Mouse (Mus musculus): ENCODE data around the gene Git2. TPM values are rescaled to one million over a fixed set of nuclear protein-coding genes. Genes with fewer than 3 reads are reported as not detected.

Gene Git2
- total RNA-seq, 2 experiments from 2014 or later: 38.8 to 49.5 TPM

GRCm38 (mm10) chr5:114761980-114762379 is 13.3 kb downstream of the Git2 start:
- DNase-seq: peak; percentile 25

- DNase-seq: no peak
Observed at GRCm38 (mm10) chr5:114759536-114760090, 15.7 kb downstream of the Git2 start.

GRCm38 (mm10) chr5:114753384-114753783 is 21.9 kb downstream of the Git2 start:
- no peak for DNase-seq

- no peak for DNase-seq
Observed at GRCm38 (mm10) chr5:114752397-114752796, 22.9 kb downstream of the Git2 start.

- DNase-seq: no peak
Observed at GRCm38 (mm10) chr5:114750325-114750724, 25.0 kb downstream of the Git2 start.

GRCm38 (mm10) chr5:114747521-114747920 is 27.8 kb downstream of the Git2 start:
- no peak for DNase-seq

- no peak for DNase-seq
Observed at GRCm38 (mm10) chr5:114746886-114747285, 28.4 kb downstream of the Git2 start.

GRCm38 (mm10) chr5:114745581-114745980 is 29.7 kb downstream of the Git2 start:
- peak; percentile 50 for DNase-seq

GRCm38 (mm10) chr5:114743697-114744090 is 31.6 kb downstream of the Git2 start:
- DNase-seq: no peak

- DNase-seq: peak; percentile 82
Observed at GRCm38 (mm10) chr5:114742998-114743696, 32.2 kb downstream of the Git2 start.

- DNase-seq: no peak
Observed at GRCm38 (mm10) chr5:114742572-114742971, 32.7 kb downstream of the Git2 start.

- peak; percentile 48 for DNase-seq
Observed at GRCm38 (mm10) chr5:114740595-114740994, 34.7 kb downstream of the Git2 start.

- DNase-seq: peak; percentile 76
Observed at GRCm38 (mm10) chr5:114738707-114739241, 36.5 kb downstream of the Git2 start.

GRCm38 (mm10) chr5:114737090-114737887 is 38.0 kb downstream of the Git2 start:
- DNase-seq: peak; percentile 51

GRCm38 (mm10) chr5:114733606-114734005 is 41.7 kb downstream of the Git2 start:
- DNase-seq: no peak

GRCm38 (mm10) chr5:114731969-114732368 is 43.3 kb downstream of the Git2 start:
- no peak for DNase-seq

- DNase-seq: no peak
Observed at GRCm38 (mm10) chr5:114731498-114731897, 43.8 kb downstream of the Git2 start.

- peak; percentile 38 for DNase-seq
Observed at GRCm38 (mm10) chr5:114730129-114730528, 45.2 kb downstream of the Git2 start.

GRCm38 (mm10) chr5:114728160-114728559 is 47.2 kb downstream of the Git2 start:
- DNase-seq: peak; percentile 52

- DNase-seq: no peak
Observed at GRCm38 (mm10) chr5:114722846-114723245, 52.5 kb downstream of the Git2 start.

GRCm38 (mm10) chr5:114721969-114722368 is 53.3 kb downstream of the Git2 start:
- no peak for DNase-seq

- no peak for DNase-seq
Observed at GRCm38 (mm10) chr5:114720784-114721183, 54.5 kb downstream of the Git2 start.

GRCm38 (mm10) chr5:114719928-114720270 is 55.4 kb downstream of the Git2 start:
- no peak for DNase-seq

Measured in heart, postnatal 4 days (tissue).